Mouse (Mus musculus): ENCODE measurements around the gene P2ry12. TPM values are rescaled to one million over a fixed set of nuclear protein-coding genes. Genes with fewer than 3 reads are reported as not detected.

P2ry12 gene
- polyA plus RNA-seq, 2 experiments: 1.2 to 1.9 TPM

DNA sequence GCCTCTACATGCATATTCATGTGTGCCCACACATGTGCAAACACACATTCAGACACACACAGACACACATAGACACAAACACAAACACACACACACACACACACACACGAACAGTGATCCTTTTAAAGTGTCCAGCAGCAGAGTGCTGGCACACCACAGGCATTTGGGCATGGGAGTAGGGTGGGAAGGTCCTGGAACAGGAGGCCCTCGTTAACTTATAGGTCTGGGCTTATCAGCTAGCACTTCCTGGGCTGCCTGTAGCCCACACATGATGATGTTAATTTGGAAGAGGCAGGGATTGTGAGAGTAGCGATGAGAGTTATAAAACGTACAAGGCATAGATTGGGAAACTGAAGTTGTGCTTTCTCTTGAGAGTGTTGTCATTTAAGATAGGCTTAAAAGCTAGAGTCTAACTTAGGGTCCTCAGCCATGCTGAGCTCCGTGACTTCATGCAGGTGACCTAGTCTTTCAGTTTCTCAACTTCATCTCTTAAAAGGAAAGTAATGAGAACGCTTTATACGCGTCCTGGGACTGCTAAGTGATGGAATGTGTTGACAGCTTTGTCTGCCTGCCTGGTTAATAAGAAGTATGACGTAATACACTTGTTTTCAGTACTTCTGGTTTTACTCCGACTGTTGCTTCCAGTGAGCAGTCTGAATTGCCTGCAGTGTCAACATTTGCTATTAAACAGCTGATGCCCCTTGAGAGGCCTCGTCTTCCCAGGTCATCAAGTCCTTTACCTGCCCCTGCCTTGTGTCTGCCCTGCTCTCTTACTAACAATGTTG is 57.8 kb downstream of the P2ry12 start:
- Histone ChIP-seq H3K4me1 (replicated peaks; ENCODE audit: control insufficient read depth in 2 of 2, insufficient read depth in 2 of 2, low read length in 1 of 2) (peaks cover 0 to 19% of the 10 kb centered on the region in 2 experiments; a peak in 2 of 4 replicates), H3K36me3 (replicated peaks; ENCODE audit: control insufficient read depth, insufficient read depth, low read depth) (no peaks in the 10 kb centered on the region), H3K4me2 (ENCODE audit: low read depth) (no peak overlapping the region), H3K4me3 (ENCODE audit: insufficient read depth in 1 of 2, low read depth in 2 of 2, low read length in 2 of 2) (no peak overlapping the region), H3K9me3 (ENCODE audit: control insufficient read depth, low read length) (no peaks in the 10 kb centered on the region), H3K27me3 (ENCODE audit: control insufficient read depth, insufficient read depth, low read length) (no peaks in the 10 kb centered on the region), H3K9ac (replicated peaks) (no peak overlapping the region), H3K27ac (no peak overlapping the region)
- WGBS (ENCODE audit: insufficient replicate concordance): 51% methylated on average over 11 of the region's 11 CpGs
- DNase-seq (ENCODE audit: low read depth in 3 of 3, low spot score in 3 of 3) (no peak), ATAC-seq (ENCODE audit: insufficient read depth) (no peak)
- no peak for TF ChIP-seq CTCF (IDR thresholded peaks at IDR 0.05; ENCODE audit: low read depth)
- TF ChIP-seq EP300 (IDR thresholded peaks at IDR 0.05; ENCODE audit: low read depth): no peak

DNA sequence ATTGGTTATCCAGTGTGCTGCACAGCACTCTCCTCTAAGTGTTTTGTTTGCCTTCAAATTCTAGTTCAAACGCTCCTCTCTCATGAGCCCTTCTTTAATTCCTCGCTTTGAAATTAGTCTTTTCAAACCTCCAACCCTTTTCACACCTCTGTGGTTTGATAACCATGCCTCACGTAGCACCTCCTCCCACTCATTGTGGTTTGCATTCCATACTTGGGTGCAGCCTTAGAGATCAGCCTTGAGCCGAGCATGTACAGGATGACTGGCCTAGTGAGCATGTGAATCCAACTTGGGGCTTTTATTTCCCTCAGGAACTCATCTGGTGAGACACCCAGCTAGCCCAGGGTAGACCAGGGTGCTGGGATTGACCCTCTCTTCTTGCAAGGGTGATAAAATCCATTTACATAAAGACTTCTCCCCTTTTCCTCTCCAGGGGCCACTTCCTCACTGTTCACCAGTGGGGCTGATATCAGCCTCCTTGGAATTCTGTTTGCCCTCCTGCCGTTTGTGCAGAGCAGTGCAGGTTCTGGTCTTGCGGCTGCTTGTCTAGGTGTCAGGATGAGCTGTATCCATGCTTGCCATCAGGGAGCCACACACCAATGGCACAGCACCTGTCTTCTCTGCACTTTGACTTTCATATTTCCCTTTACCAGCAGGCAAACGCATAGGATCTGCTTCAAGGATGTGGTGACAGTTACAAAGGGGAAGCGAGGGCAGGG is 58.7 kb downstream of the P2ry12 start:
- ATAC-seq (ENCODE audit: insufficient read depth) (no peak), DNase-seq (ENCODE audit: low read depth in 3 of 3, low spot score in 3 of 3) (no peak)
- H3K27me3 ChIP-seq (ENCODE audit: control insufficient read depth, insufficient read depth, low read length): no peaks in the 10 kb centered on the region
- TF ChIP-seq EP300 (IDR thresholded peaks at IDR 0.05; ENCODE audit: low read depth) (no peak), CTCF (IDR thresholded peaks at IDR 0.05; ENCODE audit: low read depth) (no peak)
- H3K4me1 ChIP-seq (replicated peaks; ENCODE audit: control insufficient read depth in 2 of 2, insufficient read depth in 2 of 2, low read length in 1 of 2): peaks cover 0 to 19% of the 10 kb centered on the region in 2 experiments; a peak in 2 of 4 replicates
- no peak overlapping the region for H3K4me3 ChIP-seq (ENCODE audit: insufficient read depth in 1 of 2, low read depth in 2 of 2, low read length in 2 of 2)
- no peaks in the 10 kb centered on the region for H3K36me3 ChIP-seq (replicated peaks; ENCODE audit: control insufficient read depth, insufficient read depth, low read depth)
- 33% methylated on average over 8 of the region's 8 CpGs for WGBS (ENCODE audit: insufficient replicate concordance)
- no peak overlapping the region for H3K9ac ChIP-seq (replicated peaks)
- no peaks in the 10 kb centered on the region for H3K9me3 ChIP-seq (ENCODE audit: control insufficient read depth, low read length)
- H3K27ac ChIP-seq: no peak overlapping the region
- H3K4me2 ChIP-seq (ENCODE audit: low read depth): no peak overlapping the region

DNA sequence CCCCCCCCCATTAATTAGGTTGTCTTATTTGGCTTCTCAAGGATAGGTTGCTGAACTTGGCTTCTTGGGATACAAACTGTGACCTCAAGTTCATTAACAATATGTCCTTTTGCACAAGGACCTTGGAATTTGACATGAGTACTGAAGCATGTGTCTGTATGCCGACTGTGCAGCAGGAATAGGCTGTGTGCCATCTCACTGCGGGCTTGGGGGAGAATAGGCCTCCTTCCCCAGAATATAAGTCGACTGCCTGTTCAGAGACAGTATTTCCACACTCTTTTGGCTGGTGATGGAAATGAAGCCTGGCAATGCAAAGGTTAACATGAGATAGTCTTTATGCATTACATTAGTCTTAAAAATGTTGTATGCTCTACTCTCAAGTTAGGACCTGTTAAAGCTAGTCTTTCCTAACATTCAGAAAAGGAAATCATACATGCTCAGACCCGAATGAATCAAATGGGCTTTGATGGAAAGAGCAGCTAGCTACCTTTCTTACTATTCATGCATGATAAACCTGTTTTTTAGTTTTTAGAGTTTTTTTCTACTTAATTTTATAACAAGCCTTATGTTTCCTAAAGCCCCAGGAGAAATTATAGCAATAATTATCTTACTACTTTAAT is 65.2 kb downstream of the P2ry12 start:
- Histone ChIP-seq H3K27ac (no peak overlapping the region), H3K9me3 (ENCODE audit: control insufficient read depth, low read length) (no peaks in the 10 kb centered on the region), H3K36me3 (replicated peaks; ENCODE audit: control insufficient read depth, insufficient read depth, low read depth) (no peaks in the 10 kb centered on the region), H3K9ac (replicated peaks) (no peak overlapping the region), H3K4me3 (ENCODE audit: insufficient read depth in 1 of 2, low read depth in 2 of 2, low read length in 2 of 2) (no peak overlapping the region), H3K4me1 (replicated peaks; ENCODE audit: control insufficient read depth in 2 of 2, insufficient read depth in 2 of 2, low read length in 1 of 2) (peaks cover 0 to 2% of the 10 kb centered on the region in 2 experiments; a peak in 1 of 4 replicates), H3K4me2 (ENCODE audit: low read depth) (no peak overlapping the region), H3K27me3 (ENCODE audit: control insufficient read depth, insufficient read depth, low read length) (no peaks in the 10 kb centered on the region)
- 68% methylated on average over 4 of the region's 4 CpGs for WGBS (ENCODE audit: insufficient replicate concordance)
- TF ChIP-seq CTCF (IDR thresholded peaks at IDR 0.05; ENCODE audit: low read depth) (no peak), EP300 (IDR thresholded peaks at IDR 0.05; ENCODE audit: low read depth) (no peak)
- no peak for DNase-seq (ENCODE audit: low read depth in 3 of 3, low spot score in 3 of 3)
- no peak for ATAC-seq (ENCODE audit: insufficient read depth)

DNA sequence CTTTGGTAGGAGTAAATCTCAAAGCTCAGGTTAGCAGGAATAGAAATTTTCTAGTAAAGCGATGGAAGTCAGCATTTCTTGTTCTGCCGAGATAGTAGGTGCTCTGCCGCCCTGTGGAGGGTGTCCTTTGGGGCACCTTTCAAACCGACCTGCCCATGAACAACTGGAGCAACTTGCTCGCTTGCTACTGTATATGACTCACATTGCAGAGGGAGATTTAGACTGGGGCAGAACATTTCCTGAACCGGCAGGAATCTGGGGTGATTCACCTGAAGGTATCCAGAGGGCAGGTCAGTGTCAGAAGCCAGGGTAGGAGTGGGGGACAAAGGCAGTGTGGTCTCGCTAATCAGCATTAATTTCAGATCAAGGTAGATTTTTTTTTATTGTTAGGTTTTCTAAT is 67.7 kb downstream of the P2ry12 start, which contains the start of gene Gpr87:
Gene Gpr87, minus strand, starts transcription at position 167 of the 400 bp plus-strand sequence.
- no peak for ATAC-seq (ENCODE audit: insufficient read depth)
- 64% methylated on average over 7 of the region's 7 CpGs for WGBS (ENCODE audit: insufficient replicate concordance)
- no peak within 1 kb of the TSS for H3K4me3 ChIP-seq (ENCODE audit: insufficient read depth in 1 of 2, low read depth in 2 of 2, low read length in 2 of 2)

DNA sequence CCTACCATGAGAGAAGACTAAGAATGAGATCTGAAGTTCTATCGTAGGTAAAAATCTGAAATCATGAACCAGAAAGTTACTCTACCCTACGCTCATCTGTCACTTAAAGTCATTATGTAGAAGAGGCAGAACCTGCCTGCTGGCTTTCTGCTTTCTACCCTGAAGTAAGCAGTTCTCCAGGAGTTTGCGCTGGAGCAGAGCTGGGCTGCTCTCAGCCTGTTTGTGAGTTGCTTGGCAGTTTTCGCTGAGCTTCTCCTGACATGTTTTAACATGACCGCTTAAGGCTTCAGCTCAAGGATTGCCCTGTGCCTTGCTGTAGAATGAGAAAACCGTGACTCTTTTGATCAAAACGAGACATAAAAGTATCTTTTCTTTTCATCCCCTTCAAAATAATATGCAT is 68.6 kb downstream of the P2ry12 start:
- Histone ChIP-seq H3K27ac (no peak overlapping the region), H3K27me3 (ENCODE audit: control insufficient read depth, insufficient read depth, low read length) (no peaks in the 10 kb centered on the region), H3K9me3 (ENCODE audit: control insufficient read depth, low read length) (no peaks in the 10 kb centered on the region), H3K36me3 (replicated peaks; ENCODE audit: control insufficient read depth, insufficient read depth, low read depth) (no peaks in the 10 kb centered on the region), H3K4me3 (ENCODE audit: insufficient read depth in 1 of 2, low read depth in 2 of 2, low read length in 2 of 2) (no peak overlapping the region), H3K4me1 (replicated peaks; ENCODE audit: control insufficient read depth in 2 of 2, insufficient read depth in 2 of 2, low read length in 1 of 2) (no peaks in the 10 kb centered on the region), H3K9ac (replicated peaks) (no peak overlapping the region), H3K4me2 (ENCODE audit: low read depth) (no peak overlapping the region)
- no peak for ATAC-seq (ENCODE audit: insufficient read depth)
- DNase-seq (ENCODE audit: low read depth in 3 of 3, low spot score in 3 of 3): no peak
- 73% methylated on average over 7 of the region's 7 CpGs for WGBS (ENCODE audit: insufficient replicate concordance)
- TF ChIP-seq CTCF (IDR thresholded peaks at IDR 0.05; ENCODE audit: low read depth) (no peak), EP300 (IDR thresholded peaks at IDR 0.05; ENCODE audit: low read depth) (no peak)

More for the DNA sequence above, 67.7 kb downstream of the P2ry12 start, which contains the start of gene Gpr87:
- Histone ChIP-seq H3K27me3 (ENCODE audit: control insufficient read depth, insufficient read depth, low read length) (no peaks in the 10 kb centered on the region), H3K4me1 (replicated peaks; ENCODE audit: control insufficient read depth in 2 of 2, insufficient read depth in 2 of 2, low read length in 1 of 2) (no peaks in the 10 kb centered on the region), H3K36me3 (replicated peaks; ENCODE audit: control insufficient read depth, insufficient read depth, low read depth) (no peaks in the 10 kb centered on the region), H3K27ac (no peak within 1 kb of the TSS), H3K4me2 (ENCODE audit: low read depth) (no peak within 1 kb of the TSS), H3K9me3 (ENCODE audit: control insufficient read depth, low read length) (no peaks in the 10 kb centered on the region), H3K9ac (replicated peaks) (no peak within 1 kb of the TSS)
- DNase-seq (ENCODE audit: low read depth in 3 of 3, low spot score in 3 of 3): no peak
- no peak for TF ChIP-seq EP300 (IDR thresholded peaks at IDR 0.05; ENCODE audit: low read depth)
- TF ChIP-seq CTCF (IDR thresholded peaks at IDR 0.05; ENCODE audit: low read depth): no peak

All from liver, embryonic 14.5 days (tissue).